Mouse (Mus musculus) embryonic facial prominence, embryonic 13.5 days (tissue): ENCODE measurements at regions not wholly inside any gene's neighbourhood (a gene's known extent, or its start where the extent isn't known, plus 50 kb on each side); places are given as distances from the start of the nearest gene placed in this dataset.

Experiments
- ATAC-seq: fragments of 200-750 bp; cut with Nextera tagmentation; 2 replicates; pipeline ENCODE4 v1.8.0; 2017; ENCODE audit warnings: low read depth; ENCODE audit not compliant: insufficient number of reproducible peaks, insufficient read depth, low FRiP score, low TSS enrichment
- H3K27ac ChIP-seq: fragments of 300-500 bp; sonication (generic); 2 replicates; pipeline ENCODE4 v1.5.1; 2015; ENCODE audit warnings: moderate library complexity, mild to moderate bottlenecking, inconsistent platforms
- H3K27me3 ChIP-seq: fragments of 300-500 bp; sonication (generic); 2 replicates; pipeline ENCODE4 v1.6.1; 2015; ENCODE audit warnings: mild to moderate bottlenecking, inconsistent platforms
- H3K36me3 ChIP-seq: fragments of 300-500 bp; sonication (generic); 2 replicates; pipeline ENCODE4 v1.6.1; 2015; ENCODE audit warnings: mild to moderate bottlenecking, inconsistent platforms
- H3K4me1 ChIP-seq: fragments of 300-500 bp; sonication (generic); 2 replicates; pipeline ENCODE4 v1.6.1; 2015; ENCODE audit warnings: inconsistent platforms
- H3K4me2 ChIP-seq: fragments of 300-500 bp; sonication (generic); 2 replicates; pipeline ENCODE4 v1.6.1; 2015; ENCODE audit warnings: moderate library complexity, mild to moderate bottlenecking, inconsistent platforms
- H3K4me3 ChIP-seq: fragments of 300-500 bp; sonication (generic); 2 replicates; pipeline ENCODE4 v1.5.1; 2015; ENCODE audit warnings: mild to moderate bottlenecking, inconsistent platforms
- H3K9ac ChIP-seq: fragments of 300-500 bp; sonication (generic); 2 replicates; pipeline ENCODE4 v1.6.1; 2015; ENCODE audit warnings: mild to moderate bottlenecking, inconsistent platforms
- H3K9me3 ChIP-seq: fragments of 300-500 bp; sonication (generic); 2 replicates; pipeline ENCODE4 v1.6.1; 2016; ENCODE audit warnings: inconsistent platforms
- WGBS: fragments of 180-500 bp; shearing (Covaris S2); methylation state at CpG from one replicate; pipeline ENCODE4 v1.1.7; 2015; ENCODE audit warnings: mixed read lengths; 5-methylcytosine and 5-hydroxymethylcytosine counted together

GRCm38 (mm10) chr9:90954613-90955012 lies 407.6 kb upstream of the Zic4 start:
- Histone ChIP-seq H3K4me2 (no peak overlapping the region), H3K9me3 (no peaks in the 10 kb centered on the region)
- ATAC-seq = no peak

DNA sequence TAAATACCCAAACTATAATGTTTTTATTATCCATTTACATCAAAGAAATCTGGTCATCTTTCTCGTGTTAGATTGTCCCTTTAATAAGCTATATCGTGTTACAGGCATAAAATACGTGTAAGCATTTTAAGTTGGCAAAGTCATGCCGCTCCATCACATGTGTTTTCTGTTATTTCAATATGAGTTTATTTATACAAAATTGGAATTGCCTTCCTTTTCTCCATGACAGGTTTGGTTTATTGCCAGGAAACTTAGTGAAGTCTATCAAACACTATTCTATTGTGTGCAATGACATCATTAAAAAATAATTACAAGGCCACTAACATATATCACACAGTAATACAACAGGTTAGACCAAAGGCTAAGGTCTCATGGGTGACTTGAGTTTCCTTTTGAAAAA lies 400.8 kb upstream of the Zic4 start:
- Histone ChIP-seq H3K36me3 (no peaks in the 10 kb centered on the region), H3K9me3 (no peaks in the 10 kb centered on the region), H3K4me2 (no peak overlapping the region), H3K27ac (no peak overlapping the region), H3K9ac (no peak overlapping the region), H3K4me1 (no peaks in the 10 kb centered on the region), H3K4me3 (no peak overlapping the region), H3K27me3 (no peaks in the 10 kb centered on the region)
- WGBS = 16% methylated on average over 4 of the region's 4 CpGs
- ATAC-seq = no peak

More at GRCm38 (mm10) chr9:90954613-90955012, 407.6 kb upstream of the Zic4 start:
- H3K4me1 ChIP-seq = no peaks in the 10 kb centered on the region
- no peak overlapping the region for H3K4me3 ChIP-seq
- H3K9ac ChIP-seq = no peak overlapping the region
- H3K27me3 ChIP-seq = no peaks in the 10 kb centered on the region
- no peak overlapping the region for H3K27ac ChIP-seq
- no peaks in the 10 kb centered on the region for H3K36me3 ChIP-seq

GRCm38 (mm10) chr9:90964043-90964442 lies 398.2 kb upstream of the Zic4 start:
- Histone ChIP-seq H3K4me2 (no peak overlapping the region), H3K4me3 (no peak overlapping the region), H3K4me1 (no peaks in the 10 kb centered on the region), H3K36me3 (no peaks in the 10 kb centered on the region), H3K27ac (no peak overlapping the region), H3K27me3 (no peaks in the 10 kb centered on the region), H3K9ac (no peak overlapping the region), H3K9me3 (no peaks in the 10 kb centered on the region)
- 59% methylated on average over 3 of the region's 3 CpGs for WGBS
- ATAC-seq = no peak

DNA sequence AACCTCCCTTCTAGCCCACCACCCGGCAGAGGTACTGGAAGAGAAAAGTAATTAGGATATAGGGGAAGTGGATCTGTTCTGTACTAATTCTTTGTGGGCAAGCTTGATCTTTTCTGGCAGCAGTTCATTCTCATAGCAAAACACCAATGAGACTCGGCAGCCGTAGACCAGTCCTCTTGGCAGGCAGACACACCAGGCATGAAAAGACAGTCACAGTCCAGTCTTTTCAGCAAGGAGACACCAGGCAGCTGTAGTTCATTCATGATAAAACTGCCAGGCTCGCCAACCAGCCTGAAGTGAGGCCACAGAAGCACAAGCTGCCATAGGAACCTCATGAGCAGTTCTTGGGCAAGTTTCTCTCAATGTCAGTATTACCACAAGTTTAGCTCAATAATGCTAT lies 383.5 kb upstream of the Zic4 start:
- H3K27ac ChIP-seq = no peak overlapping the region
- no peak overlapping the region for H3K4me2 ChIP-seq
- H3K9ac ChIP-seq = no peak overlapping the region
- 64% methylated on average over 4 of the region's 4 CpGs for WGBS
- no peak overlapping the region for H3K4me3 ChIP-seq
- H3K4me1 ChIP-seq = no peaks in the 10 kb centered on the region
- no peak for ATAC-seq
- H3K27me3 ChIP-seq = no peaks in the 10 kb centered on the region
- no peaks in the 10 kb centered on the region for H3K9me3 ChIP-seq
- no peaks in the 10 kb centered on the region for H3K36me3 ChIP-seq

DNA sequence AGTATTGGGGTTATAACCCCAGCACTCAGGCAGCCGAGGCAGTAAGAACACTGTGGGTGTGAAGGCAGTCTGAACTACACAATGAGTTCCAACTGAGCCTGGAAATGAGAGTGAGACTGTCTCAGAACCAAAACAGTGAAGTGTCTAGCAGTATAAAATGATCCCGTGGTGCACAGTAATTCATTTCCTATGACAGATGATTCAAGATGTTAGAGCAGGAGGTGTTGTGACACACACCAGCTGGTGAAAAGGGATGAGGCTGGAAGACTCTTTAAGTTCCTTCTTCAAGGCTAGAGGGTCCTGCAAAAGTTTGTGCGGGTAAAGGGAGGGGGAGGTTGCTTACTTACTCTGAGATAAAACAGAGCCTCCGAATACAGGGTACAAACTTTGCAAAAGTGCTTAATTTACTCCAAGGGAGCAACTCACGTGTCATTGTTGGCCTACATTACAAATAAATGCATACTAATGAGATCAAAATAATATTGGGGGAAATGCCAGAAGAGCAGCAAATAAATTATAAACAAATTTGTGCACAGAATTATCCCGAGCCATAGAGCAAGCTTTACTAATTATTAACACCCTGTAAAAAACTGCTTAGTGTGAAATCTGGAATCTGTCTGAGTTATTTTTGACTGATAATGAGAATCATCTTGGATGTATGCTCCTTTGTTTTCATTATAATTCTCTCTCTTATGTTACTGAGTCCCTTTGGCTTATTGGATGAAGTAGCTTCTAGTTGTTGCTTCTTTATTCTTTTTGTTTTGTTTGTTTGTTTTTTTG lies 382.0 kb upstream of the Zic4 start:
- Histone ChIP-seq H3K27ac (no peak overlapping the region), H3K36me3 (no peaks in the 10 kb centered on the region), H3K4me3 (no peak overlapping the region), H3K27me3 (no peaks in the 10 kb centered on the region), H3K9ac (no peak overlapping the region), H3K4me1 (no peaks in the 10 kb centered on the region), H3K9me3 (no peaks in the 10 kb centered on the region), H3K4me2 (no peak overlapping the region)
- ATAC-seq = no peak
- 72% methylated on average over 6 of the region's 6 CpGs for WGBS

DNA sequence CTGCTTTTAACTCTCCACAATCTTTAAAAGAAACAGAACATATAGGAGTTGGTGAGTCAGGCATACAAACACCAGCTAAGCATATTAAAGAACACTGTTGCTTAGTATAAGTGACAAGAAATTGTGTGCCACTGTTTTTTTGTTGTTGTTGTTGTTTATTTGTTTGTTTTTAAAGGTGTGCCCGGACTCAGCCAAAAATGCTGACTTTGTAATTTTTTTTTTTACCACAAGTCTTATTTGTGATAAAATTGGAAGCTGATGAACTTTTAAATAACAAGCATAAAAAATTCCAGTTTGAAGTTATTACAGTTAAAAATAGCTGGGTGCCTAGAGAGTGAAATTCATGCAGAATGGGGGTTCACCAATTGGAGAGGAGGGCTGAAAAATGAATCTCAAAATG lies 363.0 kb upstream of the Zic4 start:
- 76% methylated on average over 1 of the region's 1 CpGs for WGBS
- H3K4me2 ChIP-seq = no peak overlapping the region
- H3K36me3 ChIP-seq = no peaks in the 10 kb centered on the region
- H3K27ac ChIP-seq = no peak overlapping the region
- no peak overlapping the region for H3K9ac ChIP-seq
- H3K4me1 ChIP-seq = 0 out of 2 replicates have a peak, but pooled peaks cover 2% of the 10 kb centered on the region
- no peak overlapping the region for H3K4me3 ChIP-seq
- H3K9me3 ChIP-seq = no peaks in the 10 kb centered on the region
- ATAC-seq = no peak
- no peaks in the 10 kb centered on the region for H3K27me3 ChIP-seq

GRCm38 (mm10) chr9:91004214-91004613 lies 358.0 kb upstream of the Zic4 start:
- ATAC-seq = peak; percentile 71; the same call in 1 of the 2 replicates

GRCm38 (mm10) chr9:91040546-91040945 lies 321.7 kb upstream of the Zic4 start:
- no peak overlapping the region for H3K9ac ChIP-seq
- 40% methylated on average over 2 of the region's 2 CpGs for WGBS
- H3K9me3 ChIP-seq = no peaks in the 10 kb centered on the region
- H3K4me3 ChIP-seq = no peak overlapping the region
- no peak overlapping the region for H3K27ac ChIP-seq
- no peaks in the 10 kb centered on the region for H3K36me3 ChIP-seq
- H3K4me1 ChIP-seq = no peaks in the 10 kb centered on the region
- no peak overlapping the region for H3K4me2 ChIP-seq
- ATAC-seq = no peak
- no peaks in the 10 kb centered on the region for H3K27me3 ChIP-seq

More at GRCm38 (mm10) chr9:91004214-91004613, 358.0 kb upstream of the Zic4 start:
- no peak overlapping the region for H3K27ac ChIP-seq
- WGBS = 40% methylated on average over 4 of the region's 4 CpGs
- H3K36me3 ChIP-seq = no peaks in the 10 kb centered on the region
- no peaks in the 10 kb centered on the region for H3K9me3 ChIP-seq
- H3K27me3 ChIP-seq = no peaks in the 10 kb centered on the region
- no peak overlapping the region for H3K4me3 ChIP-seq
- 0 out of 2 replicates have a peak, but pooled peaks cover 2% of the 10 kb centered on the region for H3K4me1 ChIP-seq
- no peak overlapping the region for H3K4me2 ChIP-seq
- no peak overlapping the region for H3K9ac ChIP-seq

- Histone ChIP-seq H3K4me2 (no peak overlapping the region), H3K9me3 (no peaks in the 10 kb centered on the region), H3K36me3 (no peaks in the 10 kb centered on the region), H3K9ac (no peak overlapping the region), H3K27ac (no peak overlapping the region), H3K4me3 (no peak overlapping the region), H3K27me3 (no peaks in the 10 kb centered on the region), H3K4me1 (no peaks in the 10 kb centered on the region)
- 33% methylated on average over 2 of the region's 2 CpGs for WGBS
- no peak for ATAC-seq
Observed at GRCm38 (mm10) chr9:91048569-91048968, 313.6 kb upstream of the Zic4 start.

DNA sequence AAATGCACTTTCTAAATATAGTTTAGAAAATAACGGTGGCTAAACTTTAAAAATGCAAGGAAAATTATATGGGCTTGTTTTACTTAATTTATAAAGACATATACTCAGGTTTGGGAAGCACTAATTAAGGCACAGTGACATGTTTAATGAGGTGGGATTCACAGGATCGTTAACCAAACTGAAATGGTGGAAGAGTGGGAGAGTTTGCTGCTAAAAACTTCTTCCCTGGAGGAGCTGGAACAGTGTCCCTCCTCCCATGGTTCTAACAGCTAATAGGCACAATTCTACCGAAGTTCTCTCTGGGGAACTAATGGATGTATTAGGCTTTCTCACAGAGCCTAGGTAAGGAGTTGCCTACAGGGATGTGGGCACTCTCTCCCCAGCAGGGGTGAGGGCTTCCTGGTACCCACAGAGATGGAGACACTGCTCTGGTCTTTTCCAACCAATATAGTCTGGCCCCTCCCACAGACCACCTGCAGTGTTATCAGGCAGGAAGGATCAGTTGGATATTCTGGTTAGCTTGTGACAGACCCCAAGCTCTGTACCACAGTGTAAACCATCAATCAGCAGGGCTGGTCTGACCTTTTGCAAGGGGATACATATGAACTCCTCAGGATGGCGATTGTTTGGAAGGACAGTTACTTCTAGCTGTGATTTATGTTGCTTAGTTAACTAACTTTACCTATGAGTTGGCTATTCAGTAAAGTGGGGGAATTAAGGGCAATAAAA lies 309.0 kb upstream of the Zic4 start:
- Histone ChIP-seq H3K9ac (no peak overlapping the region), H3K9me3 (no peaks in the 10 kb centered on the region), H3K4me2 (no peak overlapping the region), H3K4me1 (no peaks in the 10 kb centered on the region), H3K27me3 (no peaks in the 10 kb centered on the region), H3K4me3 (no peak overlapping the region), H3K36me3 (no peaks in the 10 kb centered on the region), H3K27ac (no peak overlapping the region)
- WGBS = 64% methylated on average over 4 of the region's 4 CpGs
- ATAC-seq = no peak

- WGBS = 68% methylated on average over 4 of the region's 4 CpGs
- H3K4me3 ChIP-seq = no peak overlapping the region
Observed at GRCm38 (mm10) chr9:91059460-91059859, 302.8 kb upstream of the Zic4 start.

GRCm38 (mm10) chr9:91069496-91069895 lies 292.7 kb upstream of the Zic4 start:
- ATAC-seq = no peak
- no peak overlapping the region for H3K27ac ChIP-seq
- no peak overlapping the region for H3K4me3 ChIP-seq
- no peaks in the 10 kb centered on the region for H3K36me3 ChIP-seq
- H3K4me1 ChIP-seq = no peaks in the 10 kb centered on the region
- no peaks in the 10 kb centered on the region for H3K9me3 ChIP-seq
- WGBS = 81% methylated on average over 5 of the region's 5 CpGs
- no peak overlapping the region for H3K4me2 ChIP-seq
- no peak overlapping the region for H3K9ac ChIP-seq
- no peaks in the 10 kb centered on the region for H3K27me3 ChIP-seq

More at GRCm38 (mm10) chr9:91059460-91059859, 302.8 kb upstream of the Zic4 start:
- H3K27ac ChIP-seq = no peak overlapping the region
- ATAC-seq = no peak
- no peaks in the 10 kb centered on the region for H3K9me3 ChIP-seq
- H3K4me1 ChIP-seq = no peaks in the 10 kb centered on the region
- H3K4me2 ChIP-seq = no peak overlapping the region
- no peaks in the 10 kb centered on the region for H3K36me3 ChIP-seq
- no peak overlapping the region for H3K9ac ChIP-seq
- H3K27me3 ChIP-seq = no peaks in the 10 kb centered on the region
